Mouse (Mus musculus) thymus, adult 2 months (tissue): ENCODE data around the gene Cd33. TPM values are rescaled to one million over a fixed set of nuclear protein-coding genes. Genes with fewer than 3 reads are reported as not detected.

ENCODE experiments used
- DNase-seq: peaks from one replicate; pipeline ENCODE4 v3.0.0; 2021
- H3K27ac ChIP-seq: fragments of 200-500 bp; 2 replicates; pipeline ENCODE4 v1.5.1; 2012; ENCODE audit warnings: low read length, control low read depth; ENCODE audit not compliant: control insufficient read depth, insufficient read depth
- H3K27me3 ChIP-seq: fragments of 200-500 bp; 2 replicates; pipeline ENCODE4 v1.6.1; 2012; ENCODE audit warnings: mild to moderate bottlenecking, low read length, moderate library complexity, mixed read lengths; ENCODE audit not compliant: control insufficient read depth, insufficient read depth
- H3K36me3 ChIP-seq: fragments of 200-500 bp; 2 replicates; pipeline ENCODE4 v1.6.1; 2012; ENCODE audit warnings: mild to moderate bottlenecking, low read length, moderate library complexity; ENCODE audit not compliant: control insufficient read depth, insufficient read depth
- H3K4me1 ChIP-seq: fragments of 200-500 bp; replicated peaks from 2 replicates; pipeline ENCODE4 v1.6.1; 2012; ENCODE audit warnings: low read length; ENCODE audit not compliant: control insufficient read depth, insufficient read depth
- H3K4me3 ChIP-seq: fragments of 200-500 bp; 2 replicates; pipeline ENCODE4 v1.5.1; 2012; ENCODE audit warnings: mild to moderate bottlenecking, low read length, control low read depth, moderate library complexity; ENCODE audit not compliant: control insufficient read depth, insufficient read depth
- CTCF ChIP-seq: fragments of 200-500 bp; IDR thresholded peaks from 2 replicates; pipeline ENCODE4 v1.5.1; 2012; ENCODE audit warnings: mild to moderate bottlenecking, control low read depth, low read length, moderate library complexity, borderline replicate concordance; ENCODE audit not compliant: control insufficient read depth, poor library complexity, insufficient read depth; ENCODE audit errors: extremely low read depth
- POLR2A ChIP-seq: fragments of 200-500 bp; IDR thresholded peaks from 2 replicates; pipeline ENCODE4 v1.6.1; 2012; ENCODE audit warnings: mild to moderate bottlenecking, low read length, control low read depth, moderate library complexity; ENCODE audit not compliant: control insufficient read depth, poor library complexity, insufficient read depth; ENCODE audit errors: extremely low read depth
- WGBS: fragments of 180-500 bp; shearing (Covaris S2); methylation state at CpG from one replicate; pipeline ENCODE4 v1.1.7; 2018; 5-methylcytosine and 5-hydroxymethylcytosine counted together
- polyA plus RNA-seq: library from polyadenylated mRNA; depleted of rRNA; stranded (reverse); fragments of >200 nt; gene quantifications from 2 replicates; pipeline ENCODE4 v1.2.3, GENCODE M21; 2012

The Cd33 gene
- polyA plus RNA-seq, 1 experiment, result 15.8 TPM

GRCm38 (mm10) chr7:43490861-43491260 is 53.4 kb downstream of the Cd33 start:
- WGBS, result 73% methylated on average over 9 of the region's 9 CpGs
- DNase-seq, result no peak
- Histone ChIP-seq H3K27me3 (no peaks in the 10 kb centered on the region; the same call in 1 of the 2 replicates), H3K27ac (no peak overlapping the region), H3K4me1 (no peaks in the 10 kb centered on the region), H3K36me3 (no peaks in the 10 kb centered on the region), H3K4me3 (no peak overlapping the region)
- TF ChIP-seq POLR2A (no peak), CTCF (no peak)

- Histone ChIP-seq H3K27me3 (no peaks in the 10 kb centered on the region; the same call in 1 of the 2 replicates), H3K27ac (no peak overlapping the region), H3K4me1 (no peaks in the 10 kb centered on the region), H3K4me3 (no peak overlapping the region), H3K36me3 (no peaks in the 10 kb centered on the region)
- 8% methylated on average over 13 of the region's 13 CpGs for WGBS
- TF ChIP-seq POLR2A, result no peak
- TF ChIP-seq CTCF, result no peak
- DNase-seq, result no peak
These were observed 54.0 kb downstream of the Cd33 start for GRCm38 (mm10) chr7:43490182-43490584.

DNA sequence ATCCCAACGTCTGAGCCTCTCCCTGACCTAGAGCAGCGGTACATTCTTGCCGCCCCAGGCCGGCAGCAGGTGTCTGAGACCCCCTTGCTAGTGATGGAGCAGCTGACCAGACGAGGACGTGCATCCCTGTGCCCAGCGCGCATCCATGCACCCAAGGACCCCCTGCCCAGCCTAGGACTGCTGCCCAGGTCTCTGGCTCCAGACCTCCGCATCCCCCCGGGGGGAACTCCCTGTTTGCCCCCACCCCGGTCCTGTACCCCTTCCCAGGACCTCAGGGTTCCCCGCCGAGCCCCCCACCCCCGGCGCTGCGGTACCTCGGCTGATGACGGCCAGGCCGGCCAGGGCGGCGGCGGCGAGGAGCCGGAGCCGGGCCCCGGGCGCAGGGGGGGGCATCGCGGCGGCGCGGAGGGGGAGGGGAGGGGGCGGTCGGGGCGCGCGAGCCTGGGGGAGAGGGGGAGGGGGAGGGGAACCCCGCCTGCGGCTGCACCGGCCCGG is 54.5 kb downstream of the Cd33 start, which contains the start of gene Iglon5:
Gene Iglon5 (minus strand): TSS at position 445 of the 495 bp plus-strand sequence.
- Histone ChIP-seq H3K4me1 (no peaks in the 10 kb centered on the region), H3K4me3 (no peak within 1 kb of the TSS), H3K27me3 (no peaks in the 10 kb centered on the region; the same call in 1 of the 2 replicates), H3K36me3 (no peaks in the 10 kb centered on the region), H3K27ac (no peak within 1 kb of the TSS)
- DNase-seq, result no peak
- WGBS, result 8% methylated on average over 14 of the region's 41 CpGs
- TF ChIP-seq CTCF, result no peak

- TF ChIP-seq POLR2A (no peak), CTCF (no peak)
- no peak overlapping the region for H3K27ac ChIP-seq
- H3K4me3 ChIP-seq, result no peak overlapping the region
- no peaks in the 10 kb centered on the region for H3K4me1 ChIP-seq
- 44% methylated on average over 5 of the region's 5 CpGs for WGBS
- no peak for DNase-seq
- H3K36me3 ChIP-seq, result no peaks in the 10 kb centered on the region
- no peaks in the 10 kb centered on the region; the same call in 1 of the 2 replicates for H3K27me3 ChIP-seq
These were observed 55.6 kb downstream of the Cd33 start for GRCm38 (mm10) chr7:43488646-43489045.

GRCm38 (mm10) chr7:43483236-43483635 is 61.0 kb downstream of the Cd33 start:
- no peak overlapping the region for H3K27ac ChIP-seq
- no peak for DNase-seq
- no peak overlapping the region for H3K4me3 ChIP-seq
- 11% methylated on average over 10 of the region's 10 CpGs for WGBS
- no peaks in the 10 kb centered on the region for H3K27me3 ChIP-seq
- no peaks in the 10 kb centered on the region for H3K36me3 ChIP-seq
- no peaks in the 10 kb centered on the region for H3K4me1 ChIP-seq
- TF ChIP-seq POLR2A (no peak), CTCF (no peak)

- Histone ChIP-seq H3K36me3 (no peaks in the 10 kb centered on the region), H3K4me3 (no peak overlapping the region), H3K4me1 (no peaks in the 10 kb centered on the region), H3K27me3 (no peaks in the 10 kb centered on the region; the same call in 1 of the 2 replicates), H3K27ac (no peak overlapping the region)
- 79% methylated on average over 8 of the region's 8 CpGs for WGBS
- no peak for TF ChIP-seq POLR2A
- no peak for DNase-seq
These were observed 62.0 kb downstream of the Cd33 start for GRCm38 (mm10) chr7:43482090-43482716.

DNA sequence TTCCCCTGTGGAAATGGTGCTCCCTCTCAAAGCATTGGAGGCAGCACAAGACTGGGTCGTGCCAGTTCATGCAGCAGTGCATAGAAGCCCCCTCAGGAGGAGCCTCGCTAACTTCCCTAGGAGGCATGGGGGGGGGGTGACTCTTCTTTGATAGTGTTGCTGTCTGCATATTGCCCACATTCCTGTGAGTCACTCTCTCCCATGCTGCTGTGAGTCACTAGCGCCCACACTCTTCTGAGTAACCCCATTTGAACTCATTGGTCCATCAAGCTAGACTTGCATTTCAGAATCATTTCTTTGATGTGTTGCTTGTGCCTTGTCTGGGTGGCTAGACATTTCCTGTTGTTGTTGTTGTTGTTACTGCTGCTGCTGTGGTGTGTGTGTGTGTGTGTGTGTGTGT is 63.0 kb downstream of the Cd33 start:
- Histone ChIP-seq H3K27me3 (peaks cover 3% of the 10 kb centered on the region; the same call in 1 of the 2 replicates), H3K4me3 (no peak overlapping the region), H3K36me3 (no peaks in the 10 kb centered on the region), H3K27ac (no peak overlapping the region), H3K4me1 (no peaks in the 10 kb centered on the region)
- DNase-seq, result no peak
- 65% methylated on average over 3 of the region's 3 CpGs for WGBS
- TF ChIP-seq CTCF (no peak), POLR2A (no peak)
